Mouse (Mus musculus) testis, adult 2 months (tissue): ENCODE measurements at regions not wholly inside any gene's neighbourhood (a gene's known extent, or its start where the extent isn't known, plus 50 kb on each side); places are given as distances from the start of the nearest gene placed in this dataset.

Source experiments
- CTCF ChIP-seq: fragments of 200-500 bp; IDR thresholded peaks from 2 replicates; pipeline ENCODE4 v1.5.1; 2012; ENCODE audit warnings: low read depth, mild to moderate bottlenecking, inconsistent platforms, low read length, moderate library complexity; ENCODE audit not compliant: control insufficient read depth, insufficient read depth, insufficient replicate concordance
- POLR2A ChIP-seq: fragments of 200-500 bp; IDR thresholded peaks from 2 replicates; pipeline ENCODE4 v1.6.1; 2012; ENCODE audit warnings: low read depth, mild to moderate bottlenecking, inconsistent platforms, low read length, moderate library complexity; ENCODE audit not compliant: control insufficient read depth

GRCm38 (mm10) chr14:86062885-86063619, 1078.0 kb downstream of the Diaph3 start:
- no peak for TF ChIP-seq CTCF
- no peak for TF ChIP-seq POLR2A
